Mouse (Mus musculus) adrenal gland, adult 2 months (tissue): ENCODE measurements around the gene Spesp1. TPM values are rescaled to one million over a fixed set of nuclear protein-coding genes. Genes with fewer than 3 reads are reported as not detected.

Source experiments
- DNase-seq: peaks from one replicate; pipeline ENCODE4 v3.0.0; 2021
- long read RNA-seq: library from polyadenylated mRNA; stranded (forward); transcript quantifications from one replicate; pipeline ENCODE4 v2.0.0, GENCODE M21; 2021
- polyA plus RNA-seq: library from polyadenylated mRNA; depleted of rRNA; stranded (reverse); fragments of >200 nt; gene quantifications from 2 replicates; pipeline ENCODE4 v1.2.3, GENCODE M21; 2012; rRNA removed
- total RNA-seq, 2 experiments: library from RNA; stranded (reverse); gene quantifications; 2 replicates each; pipeline ENCODE4 v1.2.3; 2021

Spesp1 gene
- total RNA-seq (not detected), polyA plus RNA-seq (not detected in 2 replicates)
- long read RNA-seq, result 0 reads

DNA sequence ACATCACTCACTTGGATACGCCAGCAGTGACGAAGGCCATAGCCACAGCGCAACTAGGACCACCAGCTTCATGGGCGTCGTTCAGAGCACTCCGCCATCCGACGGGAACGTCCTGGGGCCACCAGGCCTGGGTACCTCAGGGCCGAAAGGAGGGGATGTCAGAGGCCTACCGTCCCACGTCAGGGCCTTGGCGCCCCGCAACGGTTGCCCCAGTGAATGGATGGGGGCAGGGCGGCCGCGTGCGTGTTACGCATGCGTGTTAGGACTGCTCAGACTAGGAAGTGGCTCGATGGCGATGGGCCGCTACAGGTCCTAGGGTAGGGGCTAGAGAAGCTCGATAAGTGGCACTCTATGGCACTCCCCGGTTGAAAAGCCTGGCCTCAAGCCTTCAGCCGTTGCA, at the start of gene Spesp1:
Gene Spesp1, minus strand, starts transcription at position 218 of the 400 bp plus-strand sequence.
- no peak for DNase-seq

DNA sequence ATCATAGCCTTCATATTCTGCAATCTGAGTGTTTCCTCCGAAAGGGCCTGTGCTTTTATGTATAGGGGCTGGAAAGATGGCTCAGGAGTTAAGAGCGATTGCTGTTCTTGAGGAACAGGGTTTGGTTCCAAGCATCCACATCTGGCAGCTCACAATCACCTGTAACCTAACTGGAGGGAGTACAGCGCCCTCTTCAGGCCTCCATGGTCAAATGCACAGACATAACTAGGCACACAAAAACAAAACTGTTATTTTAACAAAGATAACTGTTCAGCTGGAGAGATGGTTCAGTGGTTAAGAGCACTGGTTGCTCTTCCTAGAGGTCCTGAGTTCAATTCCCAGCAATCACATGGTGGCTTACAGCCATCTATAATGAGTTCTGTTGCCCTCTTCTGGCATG, 44.0 kb upstream of the Spesp1 start:
- no peak for DNase-seq

DNA sequence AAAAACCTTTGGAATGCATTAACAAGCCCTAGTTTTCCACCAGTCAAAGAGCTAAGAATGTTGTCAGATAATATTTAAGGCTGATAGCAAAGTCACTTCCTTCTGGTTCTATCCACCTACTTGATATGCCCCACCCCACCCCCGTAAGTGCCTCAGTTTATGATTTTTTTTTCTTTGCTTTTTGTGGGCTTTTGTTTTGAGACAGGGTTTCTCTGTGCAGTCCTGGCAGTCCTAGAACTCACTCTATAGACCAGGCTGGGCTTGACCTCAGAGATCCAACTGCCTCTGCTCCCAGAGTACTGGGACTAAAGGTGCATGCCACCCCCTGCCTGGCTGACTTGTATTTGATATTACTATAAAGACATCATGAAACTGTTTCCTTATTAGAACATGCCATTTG, 41.8 kb upstream of the Spesp1 start:
- DNase-seq, result no peak

DNA sequence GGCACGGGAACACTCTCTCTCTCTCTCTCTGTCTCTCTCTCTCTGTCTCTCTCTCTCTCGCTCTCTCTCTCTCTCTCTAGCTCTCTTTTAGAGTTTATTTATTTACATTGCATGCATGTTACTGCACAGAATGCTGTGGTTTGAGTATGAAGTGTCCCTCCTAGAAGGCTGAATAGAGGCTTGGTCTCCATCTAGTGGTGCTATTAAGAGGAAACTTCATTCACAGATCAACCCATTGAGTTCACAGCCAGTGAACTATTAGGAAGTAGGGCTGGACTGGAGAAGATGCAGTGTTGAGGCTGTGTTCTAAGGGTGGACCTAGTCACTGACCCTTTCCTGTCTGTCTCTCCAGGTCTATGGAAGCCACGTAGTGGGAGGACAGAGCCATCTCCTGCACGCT, 36.7 kb upstream of the Spesp1 start:
- DNase-seq, result no peak

DNA sequence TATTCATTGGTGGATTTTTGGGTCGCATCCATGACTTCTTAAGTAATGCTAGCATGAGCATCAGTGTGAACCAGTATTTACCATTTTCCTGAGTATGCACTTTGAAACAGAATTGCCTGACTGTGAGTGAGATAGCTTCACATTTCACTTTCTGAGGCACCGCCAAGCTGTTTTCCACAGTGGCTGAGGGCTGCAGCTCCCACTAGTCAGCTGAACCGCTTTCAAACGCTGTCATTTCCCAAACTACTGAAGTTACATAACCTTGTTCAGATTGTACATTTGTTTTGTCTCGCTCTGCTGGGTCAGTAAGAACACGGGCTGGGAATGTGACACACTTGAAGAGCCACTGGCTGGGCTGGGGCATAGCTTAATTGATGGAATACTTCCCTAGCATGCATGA, 33.5 kb upstream of the Spesp1 start:
- DNase-seq, result no peak

DNA sequence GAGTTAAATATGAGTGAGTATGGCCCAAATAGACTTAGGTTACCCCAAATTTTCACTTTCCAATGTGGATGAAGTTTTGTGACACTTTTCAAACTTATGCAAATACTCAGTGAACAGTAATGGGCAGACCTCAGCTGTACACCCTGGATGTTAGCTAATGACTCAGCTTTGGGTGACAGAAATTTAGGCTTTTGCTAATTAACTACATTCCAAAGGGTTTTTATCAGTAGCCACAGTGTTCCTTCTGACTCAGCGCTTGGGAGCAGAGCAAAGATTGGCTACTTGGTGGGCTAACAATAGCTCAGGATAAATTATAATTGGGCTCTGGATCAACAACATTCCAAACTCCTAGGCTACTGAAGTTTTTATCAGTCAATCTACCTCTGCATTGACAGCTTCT, 14.9 kb upstream of the Spesp1 start:
- no peak for DNase-seq

DNA sequence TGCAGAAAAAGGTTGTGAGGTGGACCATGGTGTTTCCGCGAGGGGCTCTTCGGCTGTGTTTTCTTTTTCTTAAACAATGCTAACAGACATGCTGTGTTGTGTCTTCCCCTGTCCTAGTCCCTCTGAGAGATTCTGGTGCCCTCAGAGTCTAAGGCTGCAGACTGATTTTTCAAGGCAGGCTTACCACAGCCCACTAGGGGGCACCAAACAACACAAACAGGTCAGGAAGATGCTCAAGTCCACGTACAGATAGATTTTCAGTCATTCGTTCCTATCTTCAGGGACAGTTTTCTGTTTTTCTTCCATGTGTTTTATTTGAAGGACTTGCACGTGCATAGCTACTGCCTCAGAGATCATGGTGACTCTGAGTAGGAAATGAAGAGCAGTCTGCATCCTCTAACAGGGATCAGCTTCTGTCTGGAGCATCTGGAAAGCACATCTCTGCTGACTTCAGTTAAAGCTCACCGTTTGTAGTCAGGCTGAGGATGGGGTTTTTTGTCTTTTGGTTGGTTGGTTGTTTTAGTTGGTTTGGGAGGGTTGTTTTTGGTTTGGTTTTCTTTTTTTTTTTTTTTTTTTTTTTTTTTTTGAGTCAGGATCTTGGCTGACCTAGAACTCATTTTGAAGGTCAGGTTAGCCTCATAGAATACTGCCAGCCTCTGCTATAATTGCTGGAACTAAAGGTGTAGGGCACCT, 13.1 kb upstream of the Spesp1 start:
- peak; percentile 80 for DNase-seq

DNA sequence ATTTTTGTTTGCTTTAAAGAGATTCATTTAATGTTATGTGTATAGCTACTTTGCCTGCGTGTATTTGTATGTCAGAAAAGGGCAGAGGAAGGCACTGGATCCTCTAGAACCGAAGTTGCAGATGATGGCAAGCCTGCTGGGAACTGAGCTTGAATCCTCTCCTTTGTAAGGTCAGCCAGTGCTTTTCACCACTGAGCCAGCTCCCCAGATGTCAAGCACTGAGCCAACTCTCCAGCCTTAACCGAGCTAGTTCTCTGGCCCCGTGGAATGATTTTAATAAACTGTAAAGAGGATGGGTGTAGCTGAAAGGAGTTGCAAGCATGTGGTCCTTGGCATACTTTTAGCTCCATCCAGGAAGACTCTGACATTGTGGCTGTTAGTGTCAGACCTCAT, 5.6 kb upstream of the Spesp1 start:
- no peak for DNase-seq

DNA sequence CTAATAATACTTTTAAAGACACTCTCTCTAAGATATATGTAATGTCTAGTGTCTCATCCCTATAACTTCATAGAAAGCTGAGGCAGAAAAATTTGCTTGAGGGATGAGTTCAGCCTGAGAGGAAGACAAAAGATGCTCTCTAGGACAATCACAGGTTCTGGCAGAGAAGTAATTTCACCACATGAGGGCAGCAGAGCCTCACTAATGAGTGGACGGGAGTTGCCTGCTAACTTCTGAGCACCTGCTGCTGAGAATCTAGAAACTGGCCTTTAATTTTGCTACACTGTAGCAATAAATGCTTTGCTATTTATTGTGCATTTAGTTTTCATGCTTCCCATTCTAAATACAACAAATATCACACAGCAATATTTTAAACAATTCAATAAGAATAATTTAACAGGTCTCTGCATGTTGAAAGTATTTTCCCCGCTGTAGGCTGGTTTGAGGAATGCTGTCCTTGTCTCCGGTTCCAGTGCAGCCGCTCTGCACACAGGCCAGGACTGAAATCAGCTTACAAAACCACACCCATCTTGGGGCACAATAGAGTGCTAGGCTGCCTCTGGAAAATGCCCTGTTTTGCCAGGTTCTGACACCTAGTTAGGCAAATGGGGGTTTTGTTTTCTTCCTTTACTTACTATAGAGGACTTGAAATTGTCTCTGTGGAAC, 5.1 kb upstream of the Spesp1 start:
- DNase-seq, result peak; percentile 69

DNA sequence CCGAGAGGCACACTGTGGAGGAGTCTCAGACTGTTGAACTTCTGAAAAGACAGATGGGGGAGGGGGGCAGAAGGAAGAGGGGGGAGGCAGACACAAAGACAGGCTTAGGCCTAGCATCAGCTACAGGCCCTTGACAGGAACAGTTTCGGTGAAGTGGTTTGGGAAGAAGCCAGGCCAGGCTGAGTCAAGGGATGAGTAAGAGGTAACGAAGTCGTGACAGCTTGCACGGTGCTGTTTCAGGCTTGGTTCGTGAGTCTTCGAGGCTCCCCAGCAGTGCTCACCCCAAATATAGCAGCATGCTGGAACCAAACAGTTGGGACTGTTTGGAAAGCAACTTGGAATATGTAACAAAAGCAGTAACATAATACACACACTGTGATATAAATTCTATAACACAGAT, 2.3 kb upstream of the Spesp1 start:
- peak; percentile 87 for DNase-seq

DNA sequence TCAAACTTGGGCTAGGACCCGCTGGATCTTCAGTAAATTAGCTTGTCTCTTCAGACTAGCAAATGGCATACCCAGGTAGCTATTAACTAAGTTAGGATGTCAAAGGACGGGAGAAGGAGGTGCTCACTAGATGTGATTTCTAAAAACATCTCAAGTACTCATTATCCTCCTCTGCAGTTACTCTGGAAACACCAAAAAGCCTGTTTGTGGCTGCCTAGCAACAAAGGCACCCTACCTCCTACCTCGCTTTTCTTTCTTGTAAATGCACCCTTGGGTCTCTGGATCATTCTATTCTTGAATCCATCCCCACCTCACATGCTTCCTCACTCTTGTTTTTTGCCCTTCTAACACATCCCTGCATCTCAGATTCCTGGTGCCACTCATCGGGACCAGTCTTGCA, 5.1 kb downstream of the Spesp1 start:
- no peak for DNase-seq

DNA sequence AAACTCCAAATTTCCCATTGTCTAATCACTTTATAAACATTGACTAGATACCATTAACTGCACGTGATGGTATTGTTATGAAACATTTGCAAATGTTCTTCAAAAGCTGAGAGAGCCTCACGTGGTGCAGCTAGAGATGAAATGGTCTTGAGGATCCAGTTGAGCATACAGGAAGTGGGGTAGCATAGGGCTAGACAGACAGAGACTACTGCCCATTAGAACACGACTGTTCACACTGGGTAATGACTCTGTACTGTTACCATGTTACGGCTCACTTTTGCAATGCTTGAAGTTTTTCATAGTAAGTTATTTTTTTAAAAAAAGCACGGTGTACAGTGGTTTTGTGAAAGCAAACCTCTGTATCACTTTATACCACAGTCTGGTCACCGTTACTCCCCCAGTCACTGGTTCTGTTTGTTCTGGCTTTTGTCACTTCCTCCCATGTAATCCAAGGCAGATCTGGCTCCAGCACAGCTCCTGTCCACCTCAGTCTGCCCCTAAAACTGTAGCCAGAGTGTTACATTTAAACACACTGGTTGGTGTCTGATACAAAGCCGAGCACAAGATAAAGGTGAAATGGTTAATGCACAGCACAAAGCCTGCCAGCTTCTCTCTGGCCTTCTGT, 11.1 kb downstream of the Spesp1 start:
- DNase-seq, result no peak

DNA sequence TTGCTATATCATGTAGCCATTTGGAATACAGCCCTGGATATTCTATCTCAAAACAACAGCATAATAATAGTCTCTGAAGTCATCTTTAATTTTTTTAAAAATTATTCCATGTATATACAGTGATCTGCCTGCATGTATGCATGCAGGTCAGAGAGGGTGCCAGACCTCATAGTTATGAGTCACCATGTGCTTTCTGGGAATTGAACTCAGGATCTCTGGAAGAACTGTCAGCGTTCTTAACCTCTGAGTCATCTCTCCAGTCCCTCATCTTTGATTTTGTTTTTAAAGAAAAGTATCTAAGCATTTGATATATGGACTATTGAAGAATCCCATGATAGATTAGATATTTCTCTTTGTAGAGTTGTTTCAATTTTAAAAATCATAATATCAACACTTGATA, 12.8 kb downstream of the Spesp1 start:
- no peak for DNase-seq

DNA sequence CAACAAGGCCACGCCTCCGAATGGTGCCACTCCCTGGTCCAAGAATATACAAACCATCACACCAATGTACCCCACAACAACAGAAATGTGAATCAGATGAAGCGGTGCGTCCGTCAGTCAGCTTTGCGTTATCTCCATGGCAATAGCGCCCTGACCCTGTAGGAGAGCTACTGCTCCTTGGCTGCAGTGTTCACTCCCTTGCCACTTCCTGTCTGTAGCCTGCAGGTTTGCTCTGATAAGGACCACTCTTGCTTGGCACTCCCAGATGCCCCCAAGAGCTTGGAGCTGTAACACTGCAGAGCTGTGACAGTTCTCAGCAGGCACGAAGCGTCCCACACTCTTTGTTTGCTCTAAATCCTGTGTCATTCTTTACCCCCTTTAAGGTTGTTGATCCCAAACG, 16.7 kb downstream of the Spesp1 start:
- no peak for DNase-seq

DNA sequence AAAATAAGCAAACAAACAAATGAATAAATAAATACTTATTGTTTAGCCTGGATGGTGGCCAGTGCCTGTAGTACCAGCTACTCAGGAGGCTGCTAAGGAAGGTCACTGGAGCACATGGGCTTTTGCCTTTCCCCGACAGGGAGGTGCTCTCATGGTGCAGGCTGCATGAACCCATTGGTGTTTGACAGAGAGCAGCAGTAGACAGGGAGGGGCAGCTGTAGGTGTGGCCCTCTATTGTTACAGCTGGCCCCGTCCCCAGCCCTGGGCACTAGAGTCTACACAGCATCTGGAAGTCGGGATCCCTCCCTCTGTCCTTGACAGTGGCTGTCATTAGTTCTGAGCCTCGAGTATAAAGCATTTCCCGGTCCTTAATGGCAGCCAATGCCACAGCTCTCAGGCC, 18.4 kb downstream of the Spesp1 start:
- peak; percentile 24 for DNase-seq

DNA sequence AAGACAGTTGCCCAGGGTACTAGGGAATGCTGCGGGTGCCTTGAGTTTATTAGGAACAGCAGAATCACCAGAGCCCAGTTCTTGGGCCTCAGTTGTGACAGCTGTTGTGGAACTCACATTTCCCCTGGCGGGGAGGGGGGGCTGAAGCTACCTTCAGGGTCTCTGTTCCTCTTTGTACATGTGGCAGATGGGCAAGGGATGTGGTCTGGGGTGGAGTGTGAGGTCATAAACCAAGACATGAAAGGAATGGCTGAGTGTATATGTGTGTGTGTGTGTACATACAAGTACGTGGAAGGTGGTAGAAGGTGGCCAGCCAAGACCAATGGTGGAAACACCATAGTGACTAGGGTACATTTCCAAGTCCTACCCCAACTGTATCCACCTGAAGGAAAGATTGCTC, 20.6 kb downstream of the Spesp1 start:
- DNase-seq, result no peak

DNA sequence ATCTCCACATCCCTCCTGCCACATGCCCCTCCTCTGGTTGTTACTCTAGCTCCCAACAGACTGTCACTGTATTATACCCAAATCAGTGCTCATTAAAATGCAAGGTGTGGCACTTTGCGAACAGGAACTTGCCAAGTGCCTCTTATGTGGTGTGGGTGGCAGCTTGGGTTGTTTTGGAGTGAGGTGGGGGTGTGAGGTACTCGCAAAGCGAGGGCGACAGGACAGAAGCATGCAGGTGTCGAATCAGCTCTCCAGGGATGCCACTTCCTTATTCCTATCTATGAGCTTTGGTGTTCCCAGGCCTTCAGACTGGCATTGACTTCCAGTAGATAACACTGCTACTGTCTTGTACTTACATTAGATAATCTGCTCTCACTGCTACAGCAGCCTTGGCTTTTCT, 21.0 kb downstream of the Spesp1 start:
- DNase-seq, result no peak

DNA sequence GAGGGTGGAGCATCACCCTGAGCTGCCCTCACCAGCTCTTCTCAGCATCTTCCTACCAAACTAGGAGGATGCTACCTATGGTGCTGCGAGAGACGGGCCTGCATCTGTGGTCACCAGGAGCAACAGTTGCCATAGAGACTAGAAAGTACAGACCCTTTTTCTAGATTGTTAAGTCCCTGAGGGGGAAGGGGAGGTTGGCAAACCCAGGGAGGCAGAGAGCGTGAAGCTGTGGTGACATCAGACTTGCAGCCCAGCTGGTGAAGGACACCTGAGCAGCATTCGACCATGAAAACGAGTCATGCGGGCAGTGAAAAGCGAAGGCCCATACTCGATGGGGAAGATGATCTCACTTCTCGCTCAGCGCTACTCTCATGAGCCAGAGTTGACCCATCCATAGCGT, 24.0 kb downstream of the Spesp1 start:
- peak; percentile 82 for DNase-seq

DNA sequence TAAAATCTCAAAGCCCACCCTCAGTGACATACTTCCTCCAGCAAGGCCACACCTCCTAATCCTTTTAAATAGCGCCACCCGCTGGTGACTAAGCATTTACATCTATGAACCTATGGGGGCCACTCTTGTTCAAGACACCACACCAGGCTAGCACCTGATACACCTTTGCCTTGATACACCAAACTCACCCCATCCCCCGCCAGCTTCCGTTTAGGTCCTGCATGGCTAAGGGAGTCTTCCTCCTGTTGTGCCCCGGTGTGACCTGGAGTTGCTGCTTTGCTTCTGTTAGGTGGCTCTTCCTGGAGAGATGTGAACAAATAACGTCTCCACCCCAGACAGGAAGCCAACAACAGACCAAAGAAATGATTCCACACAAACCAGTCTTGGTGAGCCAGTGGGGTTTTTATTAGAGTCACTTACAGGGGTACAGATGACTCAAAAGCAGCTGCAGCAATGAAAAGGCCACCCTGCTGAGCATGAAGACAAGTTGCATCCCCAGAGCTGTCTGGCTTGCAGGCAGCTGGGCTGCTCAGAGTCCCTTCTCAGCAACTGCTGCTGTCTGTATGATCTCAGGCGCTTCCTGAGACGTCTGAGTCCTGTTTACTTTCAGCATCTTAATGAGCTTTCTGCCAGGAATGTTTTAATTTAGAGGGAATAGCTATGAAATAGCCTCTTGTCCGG, 26.0 kb downstream of the Spesp1 start:
- no peak for DNase-seq

DNA sequence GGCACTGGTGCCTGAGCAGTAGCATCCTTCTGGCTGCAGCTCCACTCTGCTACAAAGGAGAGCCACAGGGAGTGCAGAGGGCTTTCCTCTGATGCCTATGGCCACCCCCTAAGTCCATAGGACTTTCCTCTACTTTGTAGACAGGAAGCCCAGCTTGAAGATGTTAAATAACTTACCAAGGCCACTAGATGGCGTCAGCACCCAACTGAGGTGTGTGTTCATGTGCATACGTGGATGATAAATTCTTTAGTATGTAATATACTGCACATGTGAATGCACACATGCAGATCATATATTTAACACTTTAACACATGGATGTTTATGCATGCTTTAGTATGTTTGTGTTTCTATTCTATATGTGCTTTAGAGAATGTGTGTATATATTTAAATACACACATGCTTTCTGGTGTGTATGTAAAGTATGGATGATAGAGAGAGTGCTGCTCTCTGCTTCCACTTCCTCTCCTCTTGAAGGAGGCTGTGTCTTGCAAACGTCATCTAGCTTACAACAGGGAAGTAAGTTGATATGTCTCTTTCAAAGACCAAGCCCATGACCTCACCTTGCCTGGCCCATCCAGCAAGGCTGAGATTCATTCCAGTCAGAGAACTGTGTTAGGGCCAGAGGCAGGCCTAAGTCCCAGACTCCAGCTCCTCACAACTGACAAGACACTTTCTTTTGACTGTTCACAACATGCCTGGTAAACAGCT, 28.1 kb downstream of the Spesp1 start:
- DNase-seq, result no peak

DNA sequence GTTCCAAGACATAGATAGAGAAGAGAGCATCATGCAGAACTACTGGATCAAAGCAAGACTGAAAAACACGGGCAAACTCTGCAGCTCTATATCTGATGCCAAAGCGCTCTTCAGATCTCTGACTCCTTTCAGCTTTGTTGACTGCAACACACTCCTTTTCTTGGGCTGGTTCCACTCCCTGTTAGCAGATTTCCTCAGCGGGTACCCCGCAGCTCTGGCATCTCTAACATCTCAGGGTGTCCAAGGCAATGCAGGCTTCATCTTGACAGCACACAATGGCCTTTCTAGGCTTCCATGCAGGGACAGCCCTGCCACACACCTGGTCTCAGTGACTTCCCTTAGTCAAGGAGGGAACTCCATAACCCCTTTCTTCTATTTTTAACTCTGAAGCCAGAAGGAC, 31.7 kb downstream of the Spesp1 start:
- DNase-seq, result no peak

DNA sequence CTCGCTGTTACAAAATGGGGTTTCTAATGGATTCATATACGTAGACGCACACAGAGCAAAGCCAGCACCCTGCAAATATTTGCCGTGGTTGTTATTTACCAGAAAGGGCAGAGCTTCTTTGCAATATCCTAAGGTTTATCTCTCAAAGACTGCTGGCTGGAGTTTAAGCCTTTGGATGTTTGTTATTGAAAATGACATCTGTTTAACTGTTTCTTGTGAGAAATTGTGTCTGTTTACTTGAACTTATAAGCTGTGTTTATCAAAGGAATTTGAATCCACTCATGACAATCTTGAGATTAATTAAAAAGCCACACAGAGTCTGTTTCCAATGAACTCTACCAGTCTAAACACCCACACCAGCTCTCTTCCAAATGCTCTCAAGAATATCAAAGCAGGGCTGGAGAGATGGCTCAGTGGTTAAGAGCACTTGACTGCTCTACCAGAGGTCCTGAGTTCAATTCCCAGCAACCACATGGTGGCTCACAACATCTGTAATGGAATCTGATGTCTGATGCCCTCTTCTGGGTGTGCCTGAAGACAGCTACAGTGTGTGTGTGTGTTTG, 35.5 kb downstream of the Spesp1 start:
- DNase-seq, result no peak
